Mouse (Mus musculus) C2C12 (cell line): ENCODE results near the gene Gm3012.
"Not testable (repeated sequence)": the region's sequence is repeated elsewhere in the genome, so short reads cannot be mapped to it uniquely, and the experiment has no call there.

Experiments
- CEBPB ChIP-seq: IDR thresholded peaks from one replicate; pipeline ENCODE4 v1.6.1; 2011; ENCODE audit warnings: low read depth, mild to moderate bottlenecking, control low read depth, moderate library complexity
- CTCF ChIP-seq: IDR thresholded peaks from one replicate; pipeline ENCODE4 v1.5.1; 2011; ENCODE audit not compliant: control insufficient read depth, insufficient read depth, insufficient read length
- MAX ChIP-seq: IDR thresholded peaks from one replicate; pipeline ENCODE4 v1.6.1; 2011; ENCODE audit warnings: mild to moderate bottlenecking, control low read depth
- MYOD1 ChIP-seq: IDR thresholded peaks from one replicate; pipeline ENCODE4 v1.6.1; 2011; ENCODE audit warnings: low read depth; ENCODE audit not compliant: control insufficient read depth, insufficient read length
- MYOG ChIP-seq: IDR thresholded peaks from one replicate; pipeline ENCODE4 v1.6.1; 2011; ENCODE audit not compliant: control insufficient read depth, insufficient read length; ENCODE audit errors: extremely low read depth
- USF1 ChIP-seq: IDR thresholded peaks from one replicate; pipeline ENCODE4 v1.6.1; 2011; ENCODE audit warnings: low read depth, mild to moderate bottlenecking, control low read depth, moderate library complexity

DNA sequence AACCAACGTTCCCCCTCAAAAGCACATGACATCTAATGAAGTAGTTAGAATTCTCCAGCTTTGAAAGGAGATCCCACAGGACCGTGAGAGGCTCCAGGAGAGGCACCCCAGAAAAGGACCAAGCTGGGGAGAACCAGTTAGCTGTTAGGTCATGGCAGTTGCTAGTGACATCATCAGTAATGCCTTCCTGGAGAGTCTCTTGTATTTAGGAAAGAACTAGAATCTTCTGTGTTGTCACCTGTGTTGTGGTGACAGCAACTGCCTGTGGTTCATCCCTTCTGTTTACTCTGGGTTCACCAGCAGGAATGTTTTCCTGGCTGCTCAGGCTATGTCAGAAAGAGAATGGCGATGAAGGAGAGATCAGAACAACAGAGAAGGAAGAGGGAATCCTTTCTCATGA lies 54.2 kb downstream of the Gm3012 start, which contains the start of gene Gm3043:
- not testable (repeated sequence) for TF ChIP-seq MAX, CTCF, CEBPB, MYOD1, MYOG, USF1
